Comparison of ENCODE assay signal across 8 mouse cellular contexts in genomic region chr16:31883902-31884301, GRCm38 (mm10). TPM values are rescaled to one million over a fixed set of nuclear protein-coding genes. Genes with fewer than 3 reads are reported as not detected.
DNase-seq lines count a peak whose midpoint lies in the region; ATAC-seq and TF ChIP-seq lines count a peak whose summit lies in the region.
"Had no signal": no experiment of that assay in that cellular context is flagged by ENCODE, and none has a peak within 500 bp of the region (broad histone marks: within the 10 kb centered on the region; RNA-seq: fewer than 3 reads in every experiment).

No protein-coding gene starts in this region.

- H3K27ac ChIP-seq in midbrain, embryonic 10.5 days (replicated peaks) = peak overlapping the region; percentile 17; the same call in 1 of the 2 replicates
- no peak overlapping the region for H3K27ac ChIP-seq in midbrain, postnatal 0 days (ENCODE audit: low read depth, low read length)
- no peak overlapping the region for H3K27ac ChIP-seq in embryonic facial prominence, embryonic 13.5 days
- H3K27ac ChIP-seq in limb, embryonic 10.5 days = no peak overlapping the region; the same call in 1 of the 2 replicates
- no peak overlapping the region for H3K27ac ChIP-seq in stomach, embryonic 15.5 days
- H3K27ac ChIP-seq: gastrocnemius, adult 2 months had no signal

- H3K4me3 ChIP-seq in midbrain, embryonic 10.5 days = no peak overlapping the region
- no peak overlapping the region for H3K4me3 ChIP-seq in midbrain, postnatal 0 days (ENCODE audit: low read depth, low read length)
- H3K4me3 ChIP-seq in embryonic facial prominence, embryonic 13.5 days = no peak overlapping the region
- H3K4me3 ChIP-seq in limb, embryonic 10.5 days = peak overlapping the region; percentile 26
- no peak overlapping the region for H3K4me3 ChIP-seq in stomach, embryonic 15.5 days (replicated peaks)
- H3K4me3 ChIP-seq: gastrocnemius, adult 2 months had no signal

- no peak overlapping the region for H3K4me2 ChIP-seq in midbrain, postnatal 0 days (ENCODE audit: low read depth, low read length, poor library complexity, severe bottlenecking)
- H3K4me2 ChIP-seq in embryonic facial prominence, embryonic 13.5 days = peak overlapping the region; percentile 41
- peak overlapping the region; percentile 33 for H3K4me2 ChIP-seq in stomach, embryonic 15.5 days

- H3K27me3 ChIP-seq in midbrain, embryonic 10.5 days (ENCODE audit: low read depth, poor library complexity, severe bottlenecking) = peaks cover 30% of the 10 kb centered on the region
- H3K27me3 ChIP-seq in midbrain, postnatal 0 days (ENCODE audit: insufficient read depth, low read length) = no peaks in the 10 kb centered on the region
- H3K27me3 ChIP-seq in embryonic facial prominence, embryonic 13.5 days = no peaks in the 10 kb centered on the region
- peaks cover 59% of the 10 kb centered on the region for H3K27me3 ChIP-seq in limb, embryonic 10.5 days (ENCODE audit: low read depth, poor library complexity, severe bottlenecking)
- no peaks in the 10 kb centered on the region for H3K27me3 ChIP-seq in stomach, embryonic 15.5 days (replicated peaks)

- ATAC-seq in midbrain, postnatal 0 days (ENCODE audit: low FRiP score) = no peak; the same call in 1 of the 2 replicates
- ATAC-seq in embryonic facial prominence, embryonic 13.5 days (ENCODE audit: insufficient number of reproducible peaks, insufficient read depth, low FRiP score, low TSS enrichment, low read depth) = 0 out of 2 replicates have a peak, but pooled peaks have one; percentile 33
- ATAC-seq in stomach, embryonic 15.5 days (ENCODE audit: insufficient read depth, low FRiP score, low read depth) = peak; percentile 5; the same call in 1 of the 2 replicates

- H3K36me3 ChIP-seq in midbrain, embryonic 10.5 days = no peaks in the 10 kb centered on the region
- no peaks in the 10 kb centered on the region for H3K36me3 ChIP-seq in midbrain, postnatal 0 days (ENCODE audit: insufficient read depth, low read length)
- H3K36me3 ChIP-seq in embryonic facial prominence, embryonic 13.5 days = no peaks in the 10 kb centered on the region
- no peaks in the 10 kb centered on the region for H3K36me3 ChIP-seq in limb, embryonic 10.5 days
- no peaks in the 10 kb centered on the region for H3K36me3 ChIP-seq in stomach, embryonic 15.5 days

- no peak for TF ChIP-seq CTCF in midbrain, postnatal 0 days (IDR thresholded peaks at IDR 0.05)

- intact Hi-C loops in left cerebral cortex, postnatal 10 days (cut with DNase I) = no loop called here

- H3K9ac ChIP-seq in midbrain, postnatal 0 days (replicated peaks; ENCODE audit: low read length, poor library complexity, severe bottlenecking) = no peak overlapping the region
- H3K9ac ChIP-seq in embryonic facial prominence, embryonic 13.5 days = no peak overlapping the region
- no peak overlapping the region for H3K9ac ChIP-seq in stomach, embryonic 15.5 days

- DNase-seq in midbrain, embryonic 10.5 days (ENCODE audit: low spot score) = no peak
- no peak for DNase-seq in midbrain, postnatal 0 days (ENCODE audit: low spot score)
- peak; percentile 50 for DNase-seq in limb, embryonic 10.5 days (ENCODE audit: low spot score)
- DNase-seq in layer of hippocampus, adult 9-10 months (ENCODE audit: low spot score) = no peak
- DNase-seq in left cerebral cortex, postnatal 10 days (ENCODE audit: extremely low spot score in 1 of 2, low spot score in 2 of 2) = no peak
- DNase-seq: gastrocnemius, adult 2 months had no signal

- no peaks in the 10 kb centered on the region for H3K9me3 ChIP-seq in midbrain, embryonic 10.5 days (replicated peaks)
- H3K9me3 ChIP-seq in midbrain, postnatal 0 days (ENCODE audit: low read length) = no peaks in the 10 kb centered on the region
- H3K9me3 ChIP-seq in embryonic facial prominence, embryonic 13.5 days = no peaks in the 10 kb centered on the region
- no peaks in the 10 kb centered on the region for H3K9me3 ChIP-seq in limb, embryonic 10.5 days (replicated peaks)
- no peaks in the 10 kb centered on the region for H3K9me3 ChIP-seq in stomach, embryonic 15.5 days

- whole genome bisulfite sequencing in midbrain, embryonic 10.5 days = 17% methylated on average over 6 of the region's 6 CpGs
- 22% methylated on average over 6 of the region's 6 CpGs for WGBS in midbrain, postnatal 0 days
- 10% methylated on average over 6 of the region's 6 CpGs for WGBS in embryonic facial prominence, embryonic 13.5 days
- 5% methylated on average over 6 of the region's 6 CpGs for WGBS in limb, embryonic 10.5 days
- 20% methylated on average over 6 of the region's 6 CpGs for WGBS in stomach, embryonic 15.5 days

- H3K4me1 ChIP-seq in midbrain, embryonic 10.5 days = peaks cover 37% of the 10 kb centered on the region
- H3K4me1 ChIP-seq in midbrain, postnatal 0 days (ENCODE audit: insufficient read depth, low read length) = 0 out of 2 replicates have a peak, but pooled peaks cover 3% of the 10 kb centered on the region
- peaks cover 28% of the 10 kb centered on the region for H3K4me1 ChIP-seq in embryonic facial prominence, embryonic 13.5 days
- peaks cover 28% of the 10 kb centered on the region for H3K4me1 ChIP-seq in limb, embryonic 10.5 days
- H3K4me1 ChIP-seq in stomach, embryonic 15.5 days = peaks cover 14% of the 10 kb centered on the region

RNA-seq across cellular contexts. Expression of gene Meltf, which starts 5.3 kb away (rescaled TPM):
- 0.10 TPM in 1 of 2 replicates, not detected in the other for polyA plus RNA-seq in midbrain, embryonic 10.5 days (2016; fragmentation: Nextera tagmentation; extraction: Ambion mirVana)
- total RNA-seq in midbrain, postnatal 0 days (2014; rRNA removed) = 0.19 and 0.22 TPM in 2 replicates
- polyA plus RNA-seq in midbrain, postnatal 0 days (2015; fragmentation: Nextera tagmentation; extraction: Ambion mirVana) = 0.25 and 0.27 TPM in 2 replicates
- polyA plus RNA-seq in embryonic facial prominence, embryonic 13.5 days (2015; fragmentation: Nextera tagmentation; extraction: Ambion mirVana) = 1.3 and 3.7 TPM in 2 replicates
- polyA plus RNA-seq in limb, embryonic 10.5 days (2016; fragmentation: Nextera tagmentation; extraction: Ambion mirVana) = 0.06 and 0.18 TPM in 2 replicates
- polyA plus RNA-seq in stomach, embryonic 15.5 days (2015; fragmentation: Nextera tagmentation; extraction: Ambion mirVana) = 1.4 and 2.3 TPM in 2 replicates
- under 1 TPM; 0.36 to 0.61 TPM for total RNA-seq in left cerebral cortex, postnatal 10 days (2021)
- total RNA-seq: gastrocnemius, adult 2 months had no signal

RNA-seq across cellular contexts. Expression of gene Pigz, which starts 49.7 kb away (rescaled TPM):
- 1.4 and 1.8 TPM in 2 replicates for polyA plus RNA-seq in midbrain, embryonic 10.5 days (2016; fragmentation: Nextera tagmentation; extraction: Ambion mirVana)
- 2.1 and 3.2 TPM in 2 replicates for total RNA-seq in midbrain, postnatal 0 days (2014; rRNA removed)
- polyA plus RNA-seq in midbrain, postnatal 0 days (2015; fragmentation: Nextera tagmentation; extraction: Ambion mirVana) = 2.5 and 3.9 TPM in 2 replicates
- polyA plus RNA-seq in embryonic facial prominence, embryonic 13.5 days (2015; fragmentation: Nextera tagmentation; extraction: Ambion mirVana) = 0.39 and 0.96 TPM in 2 replicates
- 1.0 and 1.2 TPM in 2 replicates for polyA plus RNA-seq in limb, embryonic 10.5 days (2016; fragmentation: Nextera tagmentation; extraction: Ambion mirVana)
- 0.51 and 0.72 TPM in 2 replicates for polyA plus RNA-seq in stomach, embryonic 15.5 days (2015; fragmentation: Nextera tagmentation; extraction: Ambion mirVana)
- total RNA-seq in left cerebral cortex, postnatal 10 days (2021) = 10 to 100 TPM in 1 of 2 experiments, 1 to 10 TPM in 1; 7.9 to 12.9 TPM
